Mouse (Mus musculus) kidney, adult 11 months (tissue): ENCODE data around the gene Aldh4a1.
A peak's percentile ranks its signal among the peaks of the same experiment; 100 is the strongest.

Experiments used
- DNase-seq: peaks from one replicate; pipeline ENCODE4 v3.0.0; 2022

Gene Aldh4a1

DNA sequence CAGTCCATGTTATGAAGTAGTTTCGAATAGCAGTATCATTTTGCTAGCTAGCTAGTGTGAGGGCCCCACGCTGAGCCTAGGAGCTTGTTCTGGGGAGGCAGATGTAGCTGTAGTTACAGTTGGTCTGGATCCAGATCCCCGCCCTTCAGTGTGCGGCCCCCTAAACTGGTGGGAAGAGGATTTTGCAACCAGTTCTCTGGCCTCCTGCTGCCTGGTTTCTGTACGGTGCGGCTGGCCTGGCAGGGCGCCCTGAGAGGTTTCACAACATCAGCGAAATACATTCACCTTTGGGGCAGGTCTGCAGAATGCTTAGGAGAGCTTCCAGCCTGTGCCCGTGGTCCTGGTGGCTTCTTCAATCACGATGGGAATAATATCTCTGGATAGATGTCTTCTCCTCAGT is 2.0 kb downstream of the Aldh4a1 start:
- DNase-seq = peak; percentile 88

DNA sequence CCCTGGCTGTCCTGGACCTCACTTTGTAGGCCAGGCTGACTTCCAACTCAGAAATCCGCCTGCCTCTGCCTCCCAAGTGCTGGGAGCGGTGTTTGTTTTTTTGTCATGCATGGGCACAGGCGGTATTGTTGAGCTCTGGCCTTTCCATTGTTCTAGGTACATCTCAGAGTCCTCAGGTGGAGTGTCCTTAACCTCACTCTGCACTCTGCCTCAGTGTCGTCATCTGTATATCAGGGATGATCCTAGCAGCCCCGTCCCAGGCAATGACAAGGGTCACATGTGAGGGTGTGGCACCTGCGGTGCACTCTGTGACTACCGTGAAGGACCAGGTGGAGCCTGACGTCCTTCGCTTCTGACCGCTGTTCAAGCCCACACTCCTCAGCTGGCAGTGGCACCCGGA is 4.7 kb downstream of the Aldh4a1 start:
- DNase-seq = no peak

DNA sequence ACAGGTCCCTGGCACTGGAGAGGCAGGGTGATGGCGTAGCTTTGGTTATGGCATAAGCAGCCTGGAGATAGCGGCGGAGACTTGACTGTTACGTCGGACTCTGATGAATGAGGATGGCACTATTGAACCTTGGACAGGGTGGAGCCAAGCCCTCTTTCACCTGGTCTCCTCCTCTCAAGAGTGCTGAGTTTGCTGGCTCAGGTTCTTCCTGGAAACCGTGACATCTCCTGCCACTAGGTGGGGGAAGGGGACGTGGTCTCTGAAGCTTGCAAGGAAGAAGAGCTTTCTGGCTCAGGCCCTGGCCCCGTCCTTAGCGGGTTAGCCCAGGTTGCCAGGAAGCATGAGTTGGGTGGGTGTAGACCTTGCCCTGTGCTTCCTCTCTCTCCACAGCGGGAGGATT is 7.5 kb downstream of the Aldh4a1 start:
- DNase-seq = peak; percentile 93

DNA sequence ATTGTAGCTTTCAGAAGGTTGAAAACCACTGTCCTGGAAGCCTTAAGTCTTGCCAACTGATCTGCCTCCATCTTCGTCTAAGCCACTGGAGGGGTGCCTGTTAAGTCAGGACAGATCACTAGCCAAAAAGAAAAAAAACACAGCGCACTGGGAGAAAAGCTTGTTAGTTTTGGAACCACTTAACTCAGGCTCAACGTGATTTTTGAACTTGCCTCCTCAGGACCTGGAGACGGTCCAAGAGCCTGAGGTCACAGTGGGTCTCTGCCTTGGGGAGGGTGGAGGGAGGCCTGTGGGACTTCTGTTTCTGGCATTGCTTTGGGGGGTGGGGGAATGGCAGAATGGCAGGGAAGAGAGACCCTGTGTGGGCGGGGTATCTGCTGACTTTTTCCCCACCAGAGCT is 8.5 kb downstream of the Aldh4a1 start:
- DNase-seq = peak; percentile 66

DNA sequence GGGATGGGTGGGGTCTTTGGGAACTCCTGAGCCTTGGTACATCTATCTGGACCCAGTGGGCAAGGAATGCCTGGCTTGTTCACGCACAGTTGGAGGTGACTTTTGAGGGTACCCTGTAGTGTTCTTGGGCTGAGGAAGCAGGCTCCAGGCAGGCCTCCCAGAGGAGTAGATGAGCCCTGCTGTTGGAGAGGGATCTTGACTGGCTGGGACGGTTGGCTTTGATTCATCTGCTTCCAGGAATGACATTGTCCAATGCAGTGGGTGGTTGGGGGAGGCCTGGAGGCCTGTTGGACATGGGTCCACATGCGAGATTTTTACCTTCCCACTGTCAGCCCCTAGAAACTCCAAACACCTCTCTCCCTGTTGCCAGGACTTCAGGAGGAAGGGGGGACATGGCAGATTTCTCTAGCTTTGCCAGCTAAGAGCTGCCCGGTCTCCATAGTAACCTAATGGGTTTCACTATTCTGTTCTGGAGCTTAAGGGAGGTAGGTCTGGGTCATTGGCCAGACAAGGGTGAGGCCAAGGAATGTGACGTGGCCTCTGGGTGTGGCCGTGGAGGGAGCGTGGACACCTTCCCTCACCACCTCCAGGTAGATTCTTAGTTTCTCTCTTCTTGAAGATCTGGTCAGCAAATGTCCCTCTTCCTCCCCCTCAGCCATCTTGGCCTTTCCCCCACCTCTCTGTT is 9.0 kb downstream of the Aldh4a1 start:
- peak; percentile 74 for DNase-seq

DNA sequence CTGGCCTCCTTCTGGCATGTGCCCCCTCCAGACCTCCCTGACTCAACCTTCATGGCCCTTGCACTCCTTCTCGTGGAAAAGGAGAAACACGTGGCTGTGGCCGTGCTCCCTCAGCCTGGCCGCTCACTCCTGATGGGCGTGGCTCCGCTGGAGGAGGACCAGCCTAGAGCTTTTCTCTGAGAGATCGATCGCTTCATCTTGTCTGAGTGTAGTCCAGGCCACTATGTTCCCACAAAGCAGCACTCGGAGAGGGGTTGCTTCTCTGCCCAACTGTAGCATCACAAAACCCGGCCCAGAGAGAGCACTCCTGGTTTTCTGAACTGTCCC is 9.6 kb downstream of the Aldh4a1 start:
- DNase-seq = no peak

DNA sequence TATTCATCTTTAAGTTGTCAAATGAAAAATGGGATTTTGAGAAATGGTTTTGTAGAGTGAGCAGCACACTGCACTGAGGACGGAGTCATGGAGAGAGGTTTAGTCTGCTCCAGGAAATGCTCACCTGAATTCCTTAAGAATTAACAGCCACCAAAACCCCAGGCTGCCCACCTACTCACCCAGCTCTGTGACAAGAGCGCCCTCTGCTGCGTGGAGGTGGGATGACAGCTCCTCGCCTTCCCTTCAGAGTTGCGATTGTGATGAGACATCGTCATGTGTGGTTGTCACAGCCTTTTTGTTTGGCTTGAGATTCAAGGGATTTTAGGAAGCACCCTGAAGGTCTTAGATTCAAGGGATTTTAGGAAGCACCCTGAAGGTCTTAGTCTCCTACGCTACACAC is 13.7 kb downstream of the Aldh4a1 start:
- DNase-seq = no peak

DNA sequence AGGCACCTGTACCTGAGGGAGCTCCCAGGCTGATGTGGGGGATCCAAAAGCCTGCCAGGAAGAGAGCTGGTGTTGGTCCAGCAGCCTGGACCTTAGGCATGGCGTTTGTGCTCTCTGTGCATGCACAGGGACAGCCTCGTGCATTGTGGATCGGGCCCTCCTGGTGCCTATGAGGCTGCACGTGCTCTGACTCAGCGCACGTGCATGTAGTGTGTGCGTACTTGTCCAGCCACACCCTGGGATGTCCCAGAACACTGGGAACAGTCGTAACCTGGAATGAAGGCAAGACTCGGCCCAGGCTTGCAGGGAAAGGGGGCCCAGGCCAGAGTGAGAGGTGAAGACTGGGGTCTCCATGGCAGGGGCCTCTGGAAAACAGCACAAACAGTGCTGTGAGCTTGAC is 15.2 kb downstream of the Aldh4a1 start:
- no peak for DNase-seq

DNA sequence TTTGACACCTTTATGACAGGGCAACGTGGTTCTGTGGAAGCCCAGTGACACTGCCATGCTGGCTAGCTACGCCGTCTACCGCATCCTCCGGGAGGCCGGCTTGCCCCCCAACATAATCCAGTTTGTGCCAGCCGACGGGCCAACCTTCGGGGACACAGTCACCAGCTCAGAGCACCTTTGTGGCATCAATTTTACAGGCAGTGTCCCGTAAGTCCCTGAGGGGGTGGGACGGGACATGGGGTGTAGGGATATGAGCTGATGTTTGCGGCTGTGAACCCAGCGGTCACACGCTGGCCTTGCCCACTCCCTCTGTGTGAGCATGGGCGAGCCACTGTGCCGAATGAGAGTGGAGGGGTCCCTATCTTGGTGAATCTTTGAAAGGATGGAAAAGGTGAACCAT is 15.7 kb downstream of the Aldh4a1 start:
- DNase-seq = no peak

DNA sequence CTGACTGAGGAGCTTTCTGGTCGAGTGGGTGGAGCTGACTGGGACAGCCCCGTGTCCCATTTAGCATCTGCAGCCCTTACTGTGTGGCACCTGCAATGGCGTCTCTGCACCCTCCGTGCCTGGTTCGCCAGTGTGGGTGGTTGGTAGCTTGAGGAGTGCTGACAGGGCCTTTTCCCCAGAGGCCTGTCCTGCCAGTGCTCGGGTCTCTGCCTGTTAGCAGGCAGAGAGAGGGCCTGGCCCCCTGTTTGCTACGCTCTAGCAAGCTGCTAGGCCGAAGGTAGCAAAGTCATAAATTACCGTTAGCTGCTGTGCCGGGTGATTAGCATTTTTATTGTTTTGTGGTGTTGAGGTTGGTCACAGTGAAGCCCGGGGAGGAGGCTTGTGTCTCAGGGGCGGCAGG is 17.1 kb downstream of the Aldh4a1 start:
- peak; percentile 59 for DNase-seq

DNA sequence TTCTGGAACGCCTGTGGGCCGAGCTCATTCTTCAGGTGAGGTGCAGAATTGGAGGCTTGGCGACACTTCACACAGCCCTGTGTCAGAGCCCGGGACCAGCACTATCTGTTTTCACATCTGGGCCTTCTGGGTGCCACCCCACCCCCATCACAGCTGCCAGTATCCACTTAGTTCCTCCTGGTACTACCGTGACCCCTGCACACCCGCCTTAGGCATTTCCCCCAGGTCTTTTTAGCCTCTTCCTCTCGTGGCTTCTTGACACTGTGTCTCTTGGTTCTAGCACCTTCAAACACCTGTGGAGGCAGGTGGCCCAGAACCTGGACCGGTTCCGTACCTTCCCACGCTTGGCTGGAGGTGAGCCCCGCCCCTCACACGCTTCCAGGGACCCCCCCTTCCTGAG is 17.7 kb downstream of the Aldh4a1 start:
- no peak for DNase-seq

DNA sequence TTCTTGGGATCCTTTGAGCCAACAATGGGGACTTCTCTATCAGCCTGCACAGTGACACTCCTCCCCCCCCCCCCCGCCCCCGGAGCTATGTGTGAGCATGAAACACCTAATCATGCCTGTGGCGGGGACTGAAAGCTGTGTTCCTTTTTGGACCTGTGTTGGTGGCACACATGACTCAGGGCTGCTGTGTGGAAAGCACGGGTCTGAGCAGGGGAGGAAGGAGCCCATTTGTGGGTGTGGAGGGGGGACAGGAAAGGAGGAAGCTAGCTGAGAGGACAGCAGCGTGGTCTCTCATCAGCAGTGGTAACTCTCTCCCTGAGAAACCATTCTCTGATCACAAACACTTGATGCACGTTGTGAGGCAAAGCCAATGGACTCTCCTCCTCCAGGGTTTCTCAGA is 18.1 kb downstream of the Aldh4a1 start:
- DNase-seq = no peak

DNA sequence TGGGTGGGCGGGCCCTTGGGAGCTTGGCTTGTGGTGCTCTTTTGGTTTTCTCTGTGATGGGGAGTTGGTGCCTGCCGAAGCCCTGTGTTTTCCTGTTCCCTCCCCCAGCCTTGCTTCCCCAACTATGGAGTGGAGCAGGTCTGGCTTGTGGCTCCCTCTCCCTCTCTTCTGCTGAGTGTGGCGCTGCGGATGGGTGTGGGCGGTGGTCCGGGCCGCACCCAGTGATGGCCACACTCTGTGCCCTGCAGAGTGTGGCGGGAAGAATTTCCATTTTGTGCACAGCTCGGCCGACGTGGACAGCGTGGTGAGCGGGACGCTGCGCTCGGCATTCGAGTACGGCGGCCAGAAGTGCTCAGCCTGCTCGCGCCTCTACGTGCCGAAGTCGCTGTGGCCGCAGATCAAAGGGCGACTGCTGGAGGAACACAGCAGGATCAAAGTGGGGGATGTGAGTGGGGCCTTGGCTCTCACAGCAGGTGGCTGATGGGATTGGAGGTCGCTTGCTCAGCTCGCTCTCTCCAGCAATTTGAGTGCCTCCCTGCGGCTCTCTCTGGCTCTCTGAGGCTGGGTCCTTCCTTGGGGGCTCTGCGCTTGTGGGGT is 19.3 kb downstream of the Aldh4a1 start:
- no peak for DNase-seq

DNA sequence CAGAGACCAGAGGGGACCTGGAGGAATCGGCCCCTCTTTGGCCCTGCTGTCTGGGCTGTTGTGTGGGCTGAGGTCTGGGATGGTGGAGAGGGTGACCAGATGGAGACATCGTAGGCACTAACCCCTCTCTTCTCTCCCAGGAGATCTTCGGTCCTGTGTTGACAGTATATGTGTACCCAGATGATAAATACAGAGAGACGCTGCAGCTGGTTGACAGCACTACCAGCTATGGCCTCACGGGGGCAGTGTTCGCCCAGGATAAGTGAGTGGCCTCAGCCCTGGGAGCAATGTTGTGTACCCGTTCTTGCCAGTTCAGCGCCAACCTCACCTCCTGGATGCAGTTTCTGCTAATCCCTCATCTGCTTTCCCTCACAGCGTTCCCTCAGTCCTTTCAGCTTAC is 21.3 kb downstream of the Aldh4a1 start:
- DNase-seq = peak; percentile 55

DNA sequence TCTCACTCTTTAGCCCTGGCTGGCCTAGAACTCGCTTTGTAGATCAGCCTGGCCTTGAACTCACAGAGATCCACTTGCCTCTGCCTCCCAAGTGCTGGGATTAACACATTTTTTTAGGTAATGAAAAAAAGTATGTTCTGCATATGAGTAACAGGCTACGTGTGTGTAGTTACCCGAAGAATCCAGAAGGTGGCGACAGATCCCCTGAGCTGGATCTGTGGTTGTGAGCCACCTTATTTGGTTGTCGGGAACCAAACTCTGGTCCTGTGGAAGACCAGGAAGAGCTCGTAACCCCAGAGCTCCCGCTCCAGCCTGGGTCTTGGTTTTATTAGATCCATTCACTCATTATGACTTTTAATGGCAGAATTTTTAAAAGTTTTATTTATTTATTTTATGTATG is 24.2 kb downstream of the Aldh4a1 start:
- DNase-seq = no peak

DNA sequence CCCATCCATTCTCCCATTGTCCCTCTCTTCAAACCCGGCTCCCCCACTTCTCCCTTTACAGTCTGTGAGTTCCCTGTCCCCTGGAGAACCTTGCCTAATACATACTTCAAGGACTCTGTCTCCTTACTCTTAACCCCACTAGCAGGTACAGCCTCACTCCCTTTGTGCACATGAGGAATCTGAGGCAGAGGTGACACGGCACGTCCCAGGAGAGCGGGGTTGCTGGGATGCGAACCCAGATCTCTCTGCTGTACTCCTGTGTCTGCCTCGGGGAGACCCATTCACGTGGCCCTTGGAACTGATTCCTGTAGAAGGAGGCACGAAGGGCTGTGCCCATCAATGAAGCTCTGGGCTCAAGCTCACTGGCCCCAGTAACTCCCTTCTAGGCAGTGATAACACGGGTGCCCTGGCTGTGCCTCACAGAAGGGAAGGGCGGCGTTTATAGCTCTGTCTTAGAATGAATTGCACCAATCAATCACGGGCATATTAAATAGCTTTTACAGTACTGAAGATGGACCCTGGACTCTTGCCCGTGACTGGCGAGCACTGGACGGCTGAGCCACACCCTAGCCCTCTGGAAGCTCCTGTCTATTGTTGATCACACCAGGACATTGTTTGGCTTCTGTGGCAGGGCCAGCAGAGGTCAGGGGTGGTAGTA is 27.5 kb downstream of the Aldh4a1 start:
- no peak for DNase-seq

DNA sequence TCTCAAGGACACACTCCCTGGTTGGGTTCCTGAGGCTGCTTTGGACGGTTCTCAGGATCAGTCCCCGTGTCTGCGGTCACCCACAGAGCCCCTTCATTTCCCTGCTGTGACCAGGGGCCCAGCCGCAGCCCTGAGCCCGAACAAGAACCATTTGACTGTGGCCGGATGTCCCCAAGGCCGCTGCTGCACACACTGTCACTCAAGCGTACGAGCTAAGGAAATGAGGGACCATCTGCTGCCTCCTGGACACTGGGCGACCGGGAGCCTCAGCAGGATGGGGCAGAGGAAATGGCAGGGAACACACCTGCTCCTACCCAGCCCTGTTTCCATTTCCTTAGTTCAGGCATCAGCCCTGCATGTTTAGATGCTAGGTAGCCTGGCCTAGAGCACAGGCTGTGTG is 28.2 kb downstream of the Aldh4a1 start:
- no peak for DNase-seq

DNA sequence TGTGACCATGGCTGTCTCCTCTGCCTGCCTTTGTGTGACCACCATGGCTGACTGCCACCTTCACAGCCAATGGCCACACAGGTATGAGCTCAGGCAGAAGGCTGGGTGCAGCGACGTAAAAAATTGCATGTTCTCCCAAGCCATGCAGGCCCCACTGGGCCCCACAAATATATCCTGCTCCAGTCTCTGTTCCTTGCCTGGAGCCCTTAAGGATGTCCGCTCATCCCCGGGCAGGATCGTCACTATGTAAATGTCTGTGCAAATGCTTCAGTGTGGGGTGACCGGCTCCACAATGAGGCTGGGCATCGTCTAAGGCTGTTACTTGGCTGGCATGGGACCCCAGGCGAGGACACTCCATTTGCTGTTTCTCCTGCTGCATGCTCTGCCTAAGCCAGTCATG is 30.6 kb downstream of the Aldh4a1 start, which contains the start of gene Tas1r2:
TSS of gene Tas1r2 (plus strand) at position 301 of the 400 bp plus-strand sequence.
- no peak for DNase-seq

DNA sequence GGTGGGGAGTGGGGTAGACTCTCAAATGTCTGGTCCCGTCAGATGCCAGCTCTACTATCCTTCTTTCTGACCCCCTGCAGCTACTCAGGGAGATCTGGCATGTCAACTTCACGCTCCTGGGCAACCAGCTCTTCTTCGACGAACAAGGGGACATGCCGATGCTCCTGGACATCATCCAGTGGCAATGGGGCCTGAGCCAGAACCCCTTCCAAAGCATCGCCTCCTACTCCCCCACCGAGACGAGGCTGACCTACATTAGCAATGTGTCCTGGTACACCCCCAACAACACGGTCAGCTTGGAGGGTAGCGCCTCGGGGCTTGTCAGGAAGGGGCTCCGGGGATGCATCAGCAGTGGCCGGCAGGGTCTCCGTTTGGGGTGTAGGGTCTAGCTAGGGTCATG is 39.2 kb downstream of the Aldh4a1 start:
- no peak for DNase-seq

DNA sequence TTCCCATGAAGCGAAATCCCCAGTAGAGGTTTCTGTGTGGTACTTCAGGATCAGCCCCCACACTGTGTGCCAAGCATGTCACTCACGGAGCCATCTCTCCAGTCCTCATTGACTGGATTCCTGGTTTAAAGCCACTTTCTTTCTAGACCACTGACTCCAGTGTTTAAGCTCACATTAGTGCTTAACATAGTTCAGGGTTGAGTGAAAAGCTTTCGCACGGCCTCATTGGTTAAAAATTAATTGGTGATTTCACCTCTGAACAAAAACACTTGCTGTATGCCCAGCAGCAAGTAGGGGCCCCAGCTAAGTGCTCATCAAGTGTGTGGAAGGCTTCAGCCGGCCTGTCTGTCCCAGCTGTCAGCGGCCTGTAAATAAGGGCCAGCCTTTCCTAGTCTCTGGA is 45.0 kb downstream of the Aldh4a1 start:
- peak; percentile 54 for DNase-seq

DNA sequence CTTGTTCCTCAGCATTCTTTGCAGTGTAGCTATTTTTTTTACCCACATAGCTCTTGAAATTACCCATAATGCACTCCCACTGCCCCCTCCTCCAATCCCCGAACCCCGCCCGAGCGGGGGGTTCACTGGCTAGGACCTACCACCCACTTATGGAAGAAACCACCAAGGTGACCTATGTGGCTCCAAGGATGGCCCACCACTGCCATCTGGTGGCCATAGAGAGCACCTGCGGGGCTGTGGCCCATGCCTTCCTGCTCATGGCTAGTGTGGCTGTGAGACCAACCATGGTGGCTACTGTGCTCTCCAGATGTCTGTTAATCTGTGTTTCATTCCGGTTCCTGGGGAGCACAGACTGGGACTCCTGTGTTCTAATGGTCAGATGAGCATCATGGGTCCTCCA is 47.2 kb downstream of the Aldh4a1 start:
- DNase-seq = peak; percentile 54

DNA sequence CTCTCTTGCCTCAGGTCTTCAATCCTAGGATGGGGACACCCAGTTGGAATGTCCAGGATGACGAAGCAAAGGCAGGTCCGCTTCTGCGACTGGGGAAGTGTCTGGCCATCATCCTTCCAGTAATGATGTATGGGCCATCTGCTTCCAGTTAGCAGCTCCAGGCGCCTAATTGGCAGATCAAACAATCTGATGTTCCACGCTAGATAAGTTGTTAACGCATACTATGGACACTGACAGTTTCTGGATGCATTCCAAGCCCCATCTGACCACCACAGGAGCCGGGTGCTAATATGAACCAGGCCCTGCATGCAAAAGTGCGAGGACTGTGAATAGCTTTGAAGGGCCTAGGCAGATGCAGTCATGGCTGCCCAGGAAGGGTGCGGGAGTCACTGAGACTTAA is 53.0 kb downstream of the Aldh4a1 start:
- no peak for DNase-seq

DNA sequence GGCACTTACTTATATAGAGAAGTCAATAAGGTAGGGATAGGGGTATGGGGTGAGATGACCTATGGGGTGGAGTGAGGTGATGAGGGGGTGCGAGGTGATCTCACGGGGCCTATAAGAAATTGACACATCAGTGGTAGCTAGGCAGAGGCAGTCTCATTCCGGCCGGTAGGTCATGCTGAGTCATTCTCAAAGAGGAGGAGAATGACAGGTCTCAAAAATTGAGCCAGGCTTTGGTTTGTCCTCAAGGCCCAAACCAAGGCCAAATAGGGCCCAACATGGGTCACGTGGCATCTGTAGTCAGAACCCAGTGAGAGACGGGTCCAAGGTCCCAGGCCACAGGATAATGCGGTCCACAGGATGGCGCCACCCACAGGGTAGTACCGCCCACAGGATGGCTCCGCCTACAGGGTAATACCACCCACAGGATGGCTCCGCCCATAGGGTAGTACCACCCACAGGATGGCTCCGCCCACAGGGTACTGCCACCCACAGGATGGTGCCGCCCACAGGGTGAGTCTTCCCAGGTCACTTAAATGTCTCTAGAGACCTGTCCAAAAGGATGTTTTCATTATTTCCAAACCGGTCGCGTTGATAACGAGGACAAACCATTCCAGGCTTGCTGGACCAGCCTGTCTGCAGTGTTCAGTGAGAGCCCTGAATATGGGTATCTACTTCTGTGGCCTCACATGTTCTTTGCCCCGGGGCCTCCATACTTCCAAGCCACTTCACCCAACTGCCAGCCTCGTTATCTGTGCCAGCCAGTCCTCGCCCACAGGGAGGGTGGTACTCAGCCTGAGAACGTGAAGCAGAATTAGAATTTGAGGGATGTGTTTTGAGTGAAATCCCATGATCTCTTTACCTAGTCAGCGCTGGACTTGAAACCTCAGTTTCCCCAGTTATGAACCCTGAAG is 61.3 kb downstream of the Aldh4a1 start:
- peak; percentile 65 for DNase-seq

DNA sequence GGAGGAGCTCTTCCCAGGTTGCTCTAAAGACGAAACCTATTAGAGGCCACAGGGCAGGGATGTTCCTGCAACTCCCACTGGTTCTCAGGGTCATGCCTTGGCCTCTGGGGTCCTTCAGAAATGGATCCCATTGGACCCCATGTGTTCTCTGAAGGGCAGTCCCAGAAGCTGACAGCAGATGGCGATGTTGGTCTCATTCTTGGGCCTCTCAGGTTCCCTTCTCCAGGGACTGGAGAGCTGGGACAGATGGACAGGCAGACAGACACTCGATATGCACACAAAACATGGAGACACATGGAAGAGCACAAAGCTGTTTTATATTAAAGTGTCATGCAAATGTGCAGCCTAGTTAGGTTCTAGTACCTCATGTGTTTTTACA is 62.0 kb downstream of the Aldh4a1 start:
- peak; percentile 28 for DNase-seq
